Mouse (Mus musculus) cerebellum, adult 11 months (tissue): ENCODE data around the gene Hspb8.
"Not testable (repeated sequence)": the region's sequence is repeated elsewhere in the genome, so short reads cannot be mapped to it uniquely, and the experiment has no call there.

ENCODE experiments used
- DNase-seq: peaks from one replicate; pipeline ENCODE4 v3.0.0; 2022

Gene Hspb8

DNA sequence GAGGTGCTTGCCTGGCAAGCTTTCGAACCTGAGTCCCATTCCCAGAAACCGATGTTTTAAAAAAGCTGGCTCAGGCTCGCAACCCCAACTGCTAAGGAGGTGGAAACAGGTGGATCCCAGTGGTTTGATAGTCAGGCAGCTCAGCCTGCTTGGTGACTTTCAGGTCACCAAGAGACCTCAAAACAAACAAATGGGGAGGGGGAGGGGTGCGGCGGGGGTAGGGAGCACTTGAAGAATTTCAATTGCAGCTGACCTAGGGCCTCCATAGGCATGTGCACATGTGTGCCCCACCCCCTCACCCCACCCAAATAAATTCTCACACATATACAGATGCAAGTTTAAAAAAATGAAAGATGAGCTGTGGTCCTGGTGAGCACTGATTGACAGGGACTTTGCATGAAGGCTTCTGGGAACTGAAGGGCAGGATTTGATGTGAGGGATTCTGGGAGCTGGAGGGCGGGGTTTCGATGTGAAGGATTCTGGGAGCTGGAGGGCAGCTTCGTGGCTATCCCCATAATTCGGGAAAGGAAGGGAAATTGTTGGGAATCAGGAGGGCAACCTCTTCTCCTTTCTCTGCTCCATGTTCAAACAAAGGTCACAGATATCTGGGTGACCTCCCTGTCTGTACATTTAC is 35.2 kb downstream of the Hspb8 start:
- DNase-seq: no peak

DNA sequence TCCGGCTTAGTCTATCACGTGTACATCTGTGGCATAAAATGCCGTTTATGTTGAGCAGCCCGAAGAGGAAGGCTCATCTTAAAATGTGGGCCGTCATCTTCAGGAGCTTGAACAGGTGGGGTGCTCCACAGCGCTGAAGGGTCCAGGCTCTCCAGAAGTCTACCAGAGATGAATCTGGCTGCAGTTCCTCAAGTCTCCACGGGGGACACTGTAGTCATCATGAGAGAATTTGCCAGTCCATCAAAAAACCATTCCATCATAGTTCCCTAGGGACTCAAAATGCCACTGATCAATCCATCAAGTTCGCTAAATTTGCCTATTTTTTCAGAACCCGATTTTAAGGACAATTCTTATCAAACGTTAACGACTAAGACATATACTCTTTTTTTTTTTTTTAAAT is 36.6 kb downstream of the Hspb8 start:
- DNase-seq: peak; percentile 61

DNA sequence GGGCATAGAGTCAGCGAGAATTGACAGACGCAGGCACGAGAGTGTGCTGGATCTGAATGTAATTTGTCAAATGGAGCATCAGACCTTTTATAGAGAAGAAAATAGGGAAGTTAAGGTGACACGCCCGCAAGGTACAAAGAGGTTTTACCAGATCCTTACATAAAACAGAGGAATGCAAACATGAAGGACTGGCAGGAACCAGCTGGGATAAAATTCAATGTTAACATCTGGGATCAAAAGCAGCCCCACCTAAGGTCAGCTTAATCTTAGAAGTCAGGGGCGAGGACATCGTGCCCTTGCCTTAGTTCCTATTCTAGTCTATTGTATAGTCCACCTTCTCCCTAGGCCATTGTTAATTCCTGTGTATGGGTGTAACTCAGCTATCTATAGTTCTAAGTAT is 40.0 kb downstream of the Hspb8 start:
- not testable (repeated sequence) for DNase-seq

DNA sequence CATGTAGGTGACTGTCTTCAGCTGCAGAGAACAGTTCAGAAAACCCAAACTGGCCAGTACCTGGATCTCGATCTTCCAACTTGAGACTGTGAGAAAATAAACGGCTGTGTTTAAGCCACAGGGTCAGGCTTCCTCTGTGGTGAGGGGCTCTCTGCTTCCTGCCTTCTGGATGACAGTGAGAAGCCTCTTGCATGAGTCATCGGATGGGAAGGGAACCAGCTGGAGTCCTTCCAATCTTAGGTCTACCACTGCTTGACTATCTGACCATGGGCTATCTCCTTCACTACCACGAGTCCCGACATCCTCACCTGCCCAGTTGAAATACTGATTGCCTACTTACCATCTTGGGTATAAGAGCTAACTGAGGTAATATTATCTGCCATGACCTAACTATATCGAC is 40.9 kb downstream of the Hspb8 start:
- DNase-seq: no peak

DNA sequence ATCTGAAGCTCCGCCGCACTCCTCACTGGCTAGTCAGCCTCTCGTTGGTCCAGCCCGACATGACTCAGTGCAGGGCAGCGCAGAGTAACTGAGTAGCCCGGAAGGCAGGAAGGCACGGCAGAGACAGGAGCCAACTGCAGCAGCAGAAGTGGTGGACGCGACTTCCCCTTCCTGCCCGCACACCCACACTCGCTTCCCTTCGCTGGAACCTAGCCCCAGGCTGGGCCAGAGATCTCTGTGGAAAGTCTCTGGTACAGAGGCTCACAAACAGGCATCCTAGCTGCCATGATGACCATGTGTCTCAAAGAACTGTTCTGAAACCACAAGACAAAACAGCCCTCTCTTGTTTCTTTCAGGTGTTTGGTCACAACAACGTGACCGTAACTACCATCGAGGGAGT is 41.4 kb downstream of the Hspb8 start:
- no peak for DNase-seq

DNA sequence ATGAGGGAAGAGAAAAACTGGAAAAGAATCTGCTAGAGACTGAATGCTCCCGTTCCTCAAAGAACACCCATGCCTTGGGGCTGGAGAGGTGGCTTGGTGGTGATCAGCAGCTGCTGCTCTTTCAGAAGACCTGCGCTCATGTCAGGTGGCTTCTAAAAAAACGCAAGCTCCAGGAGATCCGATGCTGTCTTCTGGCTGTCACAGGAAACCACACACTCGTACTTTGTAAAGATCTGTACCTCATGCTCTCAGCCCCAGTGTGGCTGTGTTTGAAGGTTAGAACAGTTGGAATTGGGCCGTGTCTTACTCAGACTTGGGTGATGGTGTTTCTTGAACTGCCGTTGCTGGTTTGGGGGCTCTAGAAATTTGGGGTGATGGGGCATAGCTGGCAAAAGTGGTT is 42.3 kb downstream of the Hspb8 start:
- no peak for DNase-seq

DNA sequence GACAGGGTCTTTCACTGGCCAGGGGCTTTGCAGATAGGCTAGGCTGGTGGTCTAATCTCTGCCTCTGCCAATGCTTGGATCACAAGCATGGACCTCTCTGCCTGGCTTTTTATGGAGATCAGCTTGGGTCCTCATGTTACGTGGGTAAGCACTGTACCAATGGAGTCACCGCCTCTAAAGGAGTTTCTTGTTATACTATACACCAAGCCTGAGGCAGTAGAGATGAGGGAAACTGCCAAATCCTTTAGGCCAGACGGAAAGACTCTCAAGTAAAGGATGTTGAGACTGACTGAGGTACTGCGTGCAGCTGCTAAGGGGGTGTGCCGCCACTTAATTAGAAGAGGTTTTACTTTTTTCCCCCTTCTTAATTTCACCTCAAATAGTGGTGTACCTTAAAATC is 43.8 kb downstream of the Hspb8 start:
- no peak for DNase-seq

DNA sequence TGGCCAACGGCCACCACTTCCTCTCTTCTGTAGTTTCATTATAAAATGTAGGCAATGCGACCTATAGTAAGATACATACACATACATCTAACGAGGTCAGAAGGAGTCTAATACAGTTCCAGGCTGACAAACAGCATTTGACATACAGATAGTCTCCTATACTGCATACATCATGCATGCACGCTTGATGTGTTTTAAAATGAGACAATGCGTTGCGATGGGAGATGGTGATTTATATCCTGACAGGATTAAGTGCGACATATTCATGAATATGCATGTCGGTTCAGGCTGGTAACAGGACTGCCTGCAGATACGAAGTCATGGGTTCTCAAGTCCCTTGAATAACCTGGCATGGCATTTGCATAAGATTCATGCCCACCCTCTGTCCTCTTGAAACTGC is 54.7 kb downstream of the Hspb8 start:
- no peak for DNase-seq

DNA sequence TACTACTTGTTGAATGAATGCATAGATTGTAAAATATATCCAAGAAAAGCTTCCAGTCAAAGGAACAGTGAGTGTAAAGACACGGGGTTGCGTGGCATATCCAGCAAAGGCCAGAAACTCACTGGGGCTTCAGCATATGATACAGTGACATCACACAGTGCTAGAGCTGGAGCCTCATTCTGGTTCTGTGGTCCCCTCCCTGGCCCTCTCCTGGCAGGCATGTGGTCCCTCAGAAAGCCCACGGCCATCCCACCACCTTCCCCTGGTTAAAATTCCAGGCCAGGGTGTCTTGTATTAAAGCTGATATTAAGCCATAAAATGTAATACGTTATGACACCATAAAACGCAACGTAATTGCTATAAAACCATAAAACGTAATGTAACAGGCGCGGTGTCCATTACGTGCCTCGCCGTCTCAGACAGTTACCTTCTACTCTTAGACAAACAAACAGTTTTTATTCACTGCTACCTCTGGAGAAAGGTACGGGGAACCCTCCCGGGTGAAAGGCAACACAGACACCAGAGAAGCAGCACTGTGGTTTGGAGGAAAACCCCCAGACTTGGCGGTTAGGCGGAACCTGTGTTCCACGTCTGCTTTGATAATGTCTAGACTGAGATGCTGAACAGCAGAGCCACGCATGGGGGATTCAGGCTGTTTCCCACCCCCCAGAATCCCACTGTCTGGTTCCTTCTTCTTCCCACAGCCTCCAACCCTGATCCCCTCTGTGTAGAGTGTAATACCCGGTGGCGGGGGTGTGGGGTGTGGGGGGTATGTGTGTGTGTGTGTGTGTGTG is 55.6 kb downstream of the Hspb8 start:
- DNase-seq: no peak

DNA sequence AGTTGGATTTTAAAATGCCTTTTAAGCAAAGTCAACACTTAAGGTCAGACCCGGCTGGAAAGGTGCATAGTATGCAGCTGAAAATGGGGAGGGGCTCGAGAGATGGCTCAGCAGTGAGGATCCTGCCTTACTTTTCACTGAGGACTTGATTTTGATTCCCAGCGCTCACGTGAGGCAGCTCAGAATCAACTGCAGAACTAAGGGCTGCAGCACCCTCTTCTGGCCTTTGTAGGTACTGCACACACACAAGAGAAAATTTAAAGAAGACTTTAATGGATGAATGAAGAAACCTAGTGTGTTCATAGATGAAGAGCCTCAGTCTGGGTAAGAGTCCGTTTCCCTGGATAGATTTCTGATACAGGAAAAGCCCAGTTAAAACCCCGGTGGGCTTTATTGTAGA is 61.3 kb downstream of the Hspb8 start:
- DNase-seq: no peak

DNA sequence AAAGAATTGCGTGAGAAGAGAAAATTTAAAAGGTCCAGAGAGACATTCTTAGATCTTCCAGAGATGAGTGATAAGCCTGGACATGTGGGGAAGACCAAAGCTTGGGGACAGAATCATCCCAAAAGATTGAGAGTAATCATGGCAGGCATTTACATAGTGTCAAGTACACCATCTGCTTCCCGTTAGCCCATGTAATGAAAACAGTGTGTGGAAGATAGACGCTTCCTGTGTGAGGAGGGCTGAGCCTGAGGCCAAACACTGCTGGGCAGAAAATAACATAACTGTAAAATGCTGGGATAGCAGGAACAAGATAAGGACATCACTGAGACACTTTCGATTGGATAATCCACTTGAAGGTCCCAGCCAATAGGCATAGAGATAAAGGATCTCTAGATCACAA is 61.9 kb downstream of the Hspb8 start:
- no peak for DNase-seq
